Mouse (Mus musculus) heart, postnatal 10 days (tissue): ENCODE measurements around the gene Tubb2a. TPM values are rescaled to one million over a fixed set of nuclear protein-coding genes. Genes with fewer than 3 reads are reported as not detected.

Experiments
- DNase-seq, 2 experiments: peaks; one replicate each; pipeline ENCODE4 v3.0.0; 2021
- intact Hi-C: fragments of 180-260 bp; cut with DNase I; formaldehyde crosslinking; loops from one replicate; pipeline ENCODE4 v1.15.1; 2025
- total RNA-seq, 2 experiments: library from RNA; stranded (reverse); gene quantifications; 2 replicates each; pipeline ENCODE4 v1.2.3; 2021

Tubb2a gene
- total RNA-seq, 2 experiments from 2014 or later, result 114 to 117 TPM

- intact Hi-C loops, result no loop called here
- DNase-seq, result no peak
Measured at GRCm38 (mm10) chr13:34054983-34055382, 22.8 kb downstream of the Tubb2a start.

DNA sequence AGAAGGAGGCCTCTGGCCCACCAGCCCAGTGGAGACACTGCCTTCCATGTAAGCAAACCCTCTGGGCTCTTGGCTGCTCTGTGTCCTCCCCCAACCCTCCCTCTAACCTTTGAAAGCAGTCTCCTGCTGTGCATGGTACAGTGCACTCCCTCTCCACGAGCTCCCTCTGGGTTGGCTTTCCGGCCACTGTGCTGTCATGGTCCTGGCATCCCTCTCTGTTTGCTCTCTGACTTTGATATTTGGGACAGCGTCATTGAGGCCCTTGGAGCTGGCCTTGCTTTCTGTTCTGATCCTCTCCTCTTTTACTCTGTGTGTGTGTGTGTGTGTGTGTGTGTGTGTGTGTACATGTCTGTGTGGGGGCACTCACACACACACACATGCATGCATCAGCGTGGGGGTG lies 23.4 kb downstream of the Tubb2a start:
- intact Hi-C loops, result no loop called here

DNA sequence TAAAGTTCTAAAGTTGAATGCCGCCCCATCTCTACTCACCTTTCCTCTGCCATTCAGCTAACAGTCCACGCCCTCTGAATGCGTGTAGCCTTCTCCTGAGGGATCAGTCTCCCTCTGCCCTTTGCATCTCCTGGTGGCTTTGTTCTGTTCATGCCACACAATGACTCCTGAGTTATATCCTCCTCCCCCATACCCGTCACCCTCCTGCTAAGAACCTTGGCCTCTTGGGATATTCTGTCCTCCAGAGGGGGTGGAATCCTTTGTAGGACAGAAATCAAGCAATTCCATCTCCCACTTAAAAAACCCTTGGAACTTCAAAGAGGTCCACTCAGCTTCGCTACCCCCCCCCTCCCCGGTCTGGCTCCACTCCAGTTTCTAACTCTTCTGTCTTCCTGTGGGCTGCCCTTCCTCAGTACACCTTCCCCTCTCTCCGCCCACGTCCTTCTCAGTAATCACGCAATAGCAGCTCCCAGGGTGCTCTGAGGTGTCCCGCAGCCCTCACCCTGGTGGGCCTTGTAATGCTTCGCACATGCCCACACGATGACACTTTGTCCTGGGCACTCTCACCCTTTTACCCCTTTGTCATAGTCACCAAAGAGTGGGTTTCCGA lies 24.0 kb downstream of the Tubb2a start:
- intact Hi-C loops, result no loop called here
- DNase-seq, result no peak

More for the DNA sequence above, 23.4 kb downstream of the Tubb2a start:
- DNase-seq, result no peak

- intact Hi-C loops, result no loop called here
- DNase-seq, result no peak
Measured at GRCm38 (mm10) chr13:34051692-34052091, 26.1 kb downstream of the Tubb2a start.

DNA sequence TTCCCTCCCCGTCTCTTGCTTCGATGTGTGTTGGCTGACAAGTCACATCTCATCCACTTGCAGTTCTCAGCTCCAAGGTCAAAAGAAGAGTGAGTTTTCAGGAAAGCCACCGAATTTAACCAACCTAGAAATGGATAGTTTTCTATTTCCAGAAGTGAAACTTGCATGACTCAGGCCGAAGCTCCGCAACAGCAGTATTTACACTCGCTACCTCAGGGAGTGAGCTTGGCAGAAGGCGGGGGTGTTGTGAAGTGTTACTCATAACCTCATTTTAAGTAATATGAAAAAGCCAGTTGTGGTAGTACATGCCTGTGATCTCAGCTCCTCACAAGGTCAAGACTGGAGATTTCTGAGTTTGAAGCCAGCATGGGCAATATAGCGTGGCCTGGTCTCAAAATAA lies 27.3 kb downstream of the Tubb2a start:
- DNase-seq, result no peak
- intact Hi-C loops, result no loop called here

GRCm38 (mm10) chr13:34047526-34047925 lies 30.3 kb downstream of the Tubb2a start:
- DNase-seq, result no peak
- intact Hi-C loops, result loop anchor here (5.0 to 10.0 kb wide), 3 partner anchors 297 to 827 kb away; partner anchors contain the start of genes Prpf4b and Slc22a23

DNA sequence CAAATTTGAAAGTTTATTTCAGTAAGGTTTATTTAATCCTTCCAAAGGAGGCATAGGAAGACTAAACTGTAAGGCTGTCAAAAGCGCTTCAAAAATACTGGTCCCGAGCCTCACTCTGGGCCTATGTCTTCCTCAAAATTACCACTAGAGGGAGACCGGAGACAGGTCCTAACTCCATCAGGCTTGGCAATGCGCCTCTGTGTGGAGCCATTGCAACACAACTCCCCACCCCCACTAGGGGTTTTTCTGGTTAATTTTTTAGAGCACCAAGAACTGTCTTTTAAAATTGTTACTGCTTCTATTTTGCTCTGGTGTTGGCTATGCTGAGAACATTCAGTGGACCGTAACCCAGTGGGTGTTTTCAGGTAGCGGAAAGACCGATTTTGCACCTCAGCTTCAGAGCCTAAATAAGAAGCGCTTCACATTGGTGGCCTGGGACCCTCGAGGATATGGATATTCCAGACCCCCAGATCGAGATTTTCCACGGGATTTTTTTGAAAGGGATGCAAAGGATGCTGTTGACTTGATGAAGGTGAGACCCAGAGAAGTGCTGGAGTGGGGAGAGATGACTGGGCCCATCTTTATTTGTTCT lies 31.3 kb downstream of the Tubb2a start:
- intact Hi-C loops, result loop anchor here (1.0 to 10.0 kb wide), 4 partner anchors 110 to 828 kb away; partner anchors contain the start of genes Prpf4b and Slc22a23
- DNase-seq, result peak; percentile 88 to 90

DNA sequence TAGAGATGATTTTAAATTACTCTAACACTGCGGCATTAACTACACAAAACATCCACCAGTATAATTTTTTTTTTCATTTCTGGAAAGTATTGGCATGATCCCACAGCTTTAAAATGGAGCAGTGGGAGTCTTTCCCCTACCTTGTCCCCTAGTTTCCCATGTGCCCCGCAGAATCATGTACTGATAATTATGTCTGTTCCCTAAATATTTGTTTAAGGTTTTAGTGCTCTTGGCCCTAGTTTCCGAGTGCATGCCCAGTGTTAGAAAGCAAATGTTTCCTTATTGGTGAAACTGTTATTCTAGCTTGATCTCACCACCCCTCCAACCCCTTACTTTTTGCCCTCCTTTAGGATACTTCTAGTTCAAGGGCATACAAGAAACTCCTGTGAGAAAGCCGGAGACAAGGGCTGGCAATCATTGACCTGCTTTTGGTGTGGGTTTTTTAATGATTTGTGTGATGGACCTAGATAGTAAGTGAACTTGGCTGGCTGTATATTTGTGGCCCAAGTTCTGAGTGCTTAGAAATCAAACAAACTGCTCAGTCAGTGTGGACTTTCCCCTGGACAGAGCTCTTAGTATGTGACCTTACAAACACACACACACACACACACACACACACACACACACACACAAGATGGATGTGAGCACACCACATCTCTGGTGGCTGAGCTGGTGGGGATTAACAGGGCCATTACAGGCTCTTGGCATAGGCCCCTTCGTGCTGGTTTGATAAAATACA lies 32.1 kb downstream of the Tubb2a start:
- DNase-seq, result no peak
- intact Hi-C loops, result loop anchor here (1.0 to 10.0 kb wide), 4 partner anchors 111 to 829 kb away; partner anchors contain the start of genes Prpf4b and Slc22a23

DNA sequence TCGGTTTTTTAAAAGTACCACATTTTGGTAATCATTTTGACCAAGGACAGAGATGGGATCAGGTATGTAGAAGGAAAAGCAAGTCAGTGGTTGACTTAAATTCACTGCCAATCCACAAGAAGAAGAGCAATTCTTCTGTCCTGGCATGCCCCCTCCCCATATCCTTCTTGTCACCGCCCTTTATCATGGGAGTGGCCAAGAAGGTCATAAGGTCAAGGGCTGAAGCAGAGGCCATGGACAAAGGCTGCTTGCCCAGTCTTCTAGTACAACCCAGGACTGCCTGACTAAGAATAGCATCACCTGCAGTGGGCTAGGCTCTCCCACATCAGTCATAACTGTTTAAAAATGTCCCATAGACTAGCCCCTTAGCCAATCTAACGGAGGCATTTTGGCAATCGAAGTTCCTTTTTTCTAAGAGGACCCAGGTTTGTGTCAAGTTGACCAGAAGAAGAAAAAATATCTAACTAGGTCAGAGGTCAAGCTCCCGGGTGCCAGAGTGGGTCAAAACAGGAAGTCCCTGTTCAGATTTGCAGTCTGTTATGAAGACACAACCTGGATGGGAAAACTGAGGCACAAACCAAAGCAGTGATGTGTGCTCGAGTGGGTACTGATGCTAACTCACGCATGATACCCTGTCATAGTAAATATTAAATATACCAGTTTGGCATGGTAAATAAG lies 34.0 kb downstream of the Tubb2a start:
- DNase-seq, result no peak
- intact Hi-C loops, result loop anchor here (10.0 kb wide), 2 partner anchors 301 to 831 kb away; partner anchors contain the start of genes Prpf4b and Slc22a23

DNA sequence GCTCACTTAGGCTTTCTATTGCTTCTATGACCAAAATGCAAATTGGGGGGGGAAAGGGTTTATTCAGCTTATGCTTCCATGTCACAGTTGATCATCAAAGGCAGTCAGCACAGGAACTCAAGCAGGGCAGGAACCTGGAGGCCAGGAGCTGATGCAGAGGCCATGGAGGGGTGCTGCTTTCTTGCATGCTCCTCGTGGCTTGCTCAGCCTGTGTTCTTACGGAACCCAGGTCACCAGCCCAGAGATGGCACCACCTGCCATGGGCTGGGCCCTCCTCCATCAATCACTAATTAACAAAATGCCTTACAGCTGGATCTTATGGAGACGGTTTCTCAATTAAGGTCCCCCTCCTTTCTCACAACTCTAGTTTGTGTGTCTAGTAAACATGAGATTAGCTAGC lies 37.7 kb downstream of the Tubb2a start:
- intact Hi-C loops, result loop anchor here (10.0 kb wide), 2 partner anchors 305 to 835 kb away; partner anchors contain the start of genes Prpf4b and Slc22a23
- no peak for DNase-seq

DNA sequence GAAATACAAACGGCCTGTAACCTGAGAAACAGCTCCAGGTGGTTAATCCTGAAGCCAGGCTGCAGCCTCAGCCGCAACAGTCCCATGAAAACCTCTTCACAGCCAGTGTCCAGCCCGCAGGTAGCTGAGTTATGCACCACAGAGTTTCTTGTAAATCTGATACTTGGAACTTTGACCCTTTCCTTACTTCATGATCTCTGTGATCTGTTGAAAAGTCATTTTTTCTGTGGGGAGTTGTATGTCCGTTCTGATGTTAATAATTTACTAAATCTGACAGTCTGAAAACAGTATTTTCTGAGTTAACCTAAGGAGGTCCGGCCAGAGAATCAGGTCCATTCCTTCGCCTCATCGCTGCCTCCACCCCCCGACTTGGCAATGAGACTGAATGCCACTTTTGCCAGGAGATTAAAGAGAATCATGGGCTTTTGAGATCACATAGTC lies 38.9 kb downstream of the Tubb2a start:
- no peak for DNase-seq
- intact Hi-C loops, result no loop called here

- no peak for DNase-seq
Measured at GRCm38 (mm10) chr13:34038056-34038432, 39.8 kb downstream of the Tubb2a start.

DNA sequence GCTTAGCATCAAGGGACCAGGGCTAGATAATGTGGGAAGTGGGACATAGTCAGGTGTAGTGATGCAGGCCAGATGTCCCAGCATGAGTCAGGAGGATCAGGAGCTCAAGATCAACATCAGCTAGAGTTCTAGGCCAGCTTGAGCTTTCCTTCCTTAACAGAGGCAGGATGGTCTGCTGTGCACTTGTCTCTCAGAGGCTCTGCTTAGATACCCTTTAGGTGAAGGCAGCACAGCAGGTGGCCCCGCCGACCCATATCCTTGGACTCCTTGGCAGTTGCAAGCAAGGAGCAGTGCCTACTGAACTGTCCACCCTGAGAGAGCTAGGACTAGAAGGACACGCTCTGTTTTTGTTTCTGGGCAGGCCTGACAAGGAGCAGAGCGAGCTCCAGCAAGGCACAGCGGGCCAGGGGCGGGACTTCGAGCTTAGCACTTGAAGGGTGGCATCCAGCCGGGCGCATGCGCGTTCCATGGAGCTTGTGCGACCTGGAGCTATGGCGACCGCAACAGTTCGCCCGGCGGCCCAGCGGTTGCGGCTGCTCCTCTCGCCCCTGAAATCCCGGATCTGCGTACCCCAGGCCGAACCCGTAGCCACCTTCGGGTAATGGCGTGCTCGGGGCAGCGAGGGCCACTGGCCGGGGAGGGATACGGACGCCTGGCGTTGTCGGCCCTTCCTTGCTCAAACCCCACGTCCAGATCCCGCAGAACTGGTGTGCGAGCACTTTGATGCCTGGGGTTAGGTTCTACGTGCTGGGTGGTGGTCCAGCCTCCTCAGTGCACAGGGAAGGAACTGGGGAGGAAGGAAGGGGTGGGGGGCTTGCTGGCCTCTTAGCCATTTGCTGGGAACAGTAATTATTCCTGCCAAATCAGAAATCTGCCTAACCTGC lies 40.4 kb downstream of the Tubb2a start, which contains the start of gene Bphl:
Bphl (plus strand) TSS at position 426 of the 884 bp plus-strand sequence.
- intact Hi-C loops, result no loop called here
- DNase-seq, result peak; percentile 94 to 95

More at GRCm38 (mm10) chr13:34038056-34038432, 39.8 kb downstream of the Tubb2a start:
- intact Hi-C loops, result no loop called here

GRCm38 (mm10) chr13:34036726-34037125 lies 41.1 kb downstream of the Tubb2a start:
- intact Hi-C loops, result no loop called here
- DNase-seq, result no peak

- DNase-seq, result no peak
- intact Hi-C loops, result no loop called here
Measured at GRCm38 (mm10) chr13:34035424-34035823, 42.4 kb downstream of the Tubb2a start.

GRCm38 (mm10) chr13:34032041-34032440 lies 45.8 kb downstream of the Tubb2a start:
- no peak for DNase-seq
- intact Hi-C loops, result no loop called here
